Mouse (Mus musculus): ENCODE results near the gene AF067061. TPM values are rescaled to one million over a fixed set of nuclear protein-coding genes. Genes with fewer than 3 reads are reported as not detected.
A peak's percentile ranks its signal among the peaks of the same experiment; 100 is the strongest.

Gene AF067061
- polyA plus RNA-seq, 1 experiment from 2014 or later = not detected

DNA sequence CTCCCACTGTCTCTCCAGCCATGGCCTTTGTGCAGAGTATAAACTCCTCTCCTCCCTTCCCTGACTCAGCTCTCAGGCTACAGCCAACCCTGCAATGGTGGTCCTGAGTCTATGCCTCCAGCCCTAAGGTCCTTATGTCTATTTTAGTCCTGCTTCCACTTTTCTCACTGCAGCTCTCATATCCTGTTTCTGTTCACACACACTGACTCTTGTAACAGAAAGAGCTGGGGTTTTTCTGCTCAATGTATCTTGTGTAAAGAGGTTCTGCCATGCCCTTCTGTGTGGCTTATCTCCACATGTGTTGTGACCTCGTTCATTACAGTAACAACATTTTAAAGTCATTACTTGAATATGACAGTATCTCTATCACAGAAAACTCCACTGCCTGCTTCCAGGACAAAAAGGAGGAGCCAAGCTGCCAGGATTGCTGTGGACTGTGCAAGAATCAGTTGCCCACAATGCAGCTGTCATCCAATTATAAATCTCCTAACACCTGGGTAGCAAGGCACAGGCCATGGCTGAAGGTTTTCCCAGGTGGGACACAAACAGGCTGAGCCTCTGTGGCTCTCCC, 36.5 kb downstream of the AF067061 start:
- WGBS = 69% methylated on average over 1 of the region's 1 CpGs
- H3K4me1 ChIP-seq = no peaks in the 10 kb centered on the region
- no peak overlapping the region for H3K27ac ChIP-seq
- H3K27me3 ChIP-seq (replicated peaks) = no peaks in the 10 kb centered on the region
- no peaks in the 10 kb centered on the region for H3K9me3 ChIP-seq
- H3K4me2 ChIP-seq = no peak overlapping the region
- H3K36me3 ChIP-seq (replicated peaks) = no peaks in the 10 kb centered on the region
- no peak overlapping the region for H3K9ac ChIP-seq
- ATAC-seq (replicated peaks) = no peak
- no peak overlapping the region for H3K4me3 ChIP-seq

DNA sequence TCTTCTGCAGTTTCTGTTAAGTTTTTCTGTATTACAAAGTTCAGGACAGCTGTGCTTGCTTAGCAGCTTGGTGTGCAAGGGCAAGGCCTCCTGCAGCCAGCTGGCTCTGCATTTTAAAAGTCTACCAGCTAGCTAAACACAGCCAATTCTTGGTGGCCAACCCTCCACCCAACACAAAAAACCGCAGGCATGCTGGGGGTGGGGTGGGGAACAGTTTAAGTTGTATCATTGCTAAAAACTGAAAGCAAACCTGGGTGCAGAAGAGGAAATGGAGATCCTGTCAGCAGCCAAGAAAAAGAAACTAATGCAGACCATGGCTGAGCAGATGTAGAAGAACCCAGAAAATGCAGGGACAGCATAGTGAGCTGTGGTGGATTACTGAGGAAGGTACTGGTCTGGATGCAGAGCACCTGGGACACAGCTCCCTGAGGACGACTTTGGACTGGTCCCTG, 37.1 kb downstream of the AF067061 start, which contains the start of gene BC147527:
BC147527 (plus strand) TSS at position 402 of the 452 bp plus-strand sequence.
- Histone ChIP-seq H3K4me3 (no peak within 1 kb of the TSS), H3K9ac (no peak within 1 kb of the TSS), H3K4me1 (no peaks in the 10 kb centered on the region), H3K4me2 (no peak within 1 kb of the TSS), H3K36me3 (replicated peaks) (no peaks in the 10 kb centered on the region), H3K27ac (no peak within 1 kb of the TSS), H3K9me3 (no peaks in the 10 kb centered on the region), H3K27me3 (replicated peaks) (no peaks in the 10 kb centered on the region)
- no peak for ATAC-seq (replicated peaks)
- 43% methylated on average over 2 of the region's 2 CpGs for WGBS

DNA sequence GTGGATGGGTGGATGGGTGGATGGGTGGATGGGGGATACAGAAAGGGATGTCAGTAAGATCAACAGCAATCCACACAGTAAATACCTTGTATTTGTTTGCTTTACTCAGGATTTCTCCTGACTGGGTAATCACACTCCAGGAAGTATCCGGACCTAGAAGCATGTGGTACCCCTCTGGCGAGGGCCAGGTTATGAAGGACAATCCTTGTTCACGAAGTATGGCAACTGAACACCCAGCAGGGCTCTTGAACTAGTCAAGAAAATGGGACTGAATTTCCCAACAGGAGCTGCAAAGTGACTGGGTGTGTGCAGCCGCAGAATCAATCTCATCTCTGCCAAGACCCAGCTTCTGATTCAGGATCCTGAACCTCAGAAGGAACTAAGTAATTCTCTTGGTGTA, 37.9 kb downstream of the AF067061 start:
- H3K4me3 ChIP-seq = no peak overlapping the region
- no peak overlapping the region for H3K4me2 ChIP-seq
- no peak overlapping the region for H3K9ac ChIP-seq
- no peaks in the 10 kb centered on the region for H3K9me3 ChIP-seq
- H3K4me1 ChIP-seq = no peaks in the 10 kb centered on the region
- no peaks in the 10 kb centered on the region for H3K36me3 ChIP-seq (replicated peaks)
- H3K27me3 ChIP-seq (replicated peaks) = no peaks in the 10 kb centered on the region
- WGBS = 82% methylated on average over 4 of the region's 4 CpGs
- no peak for ATAC-seq (replicated peaks)
- no peak overlapping the region for H3K27ac ChIP-seq

- no peaks in the 10 kb centered on the region for H3K36me3 ChIP-seq (replicated peaks)
- WGBS = 86% methylated on average over 4 of the region's 4 CpGs
- no peaks in the 10 kb centered on the region for H3K9me3 ChIP-seq
- no peak overlapping the region for H3K9ac ChIP-seq
- no peak for ATAC-seq (replicated peaks)
- H3K27ac ChIP-seq = no peak overlapping the region
- no peaks in the 10 kb centered on the region for H3K27me3 ChIP-seq (replicated peaks)
- no peak overlapping the region for H3K4me3 ChIP-seq
- no peaks in the 10 kb centered on the region for H3K4me1 ChIP-seq
- no peak overlapping the region for H3K4me2 ChIP-seq
Observed at GRCm38 (mm10) chr13:120310749-120311148, 47.8 kb downstream of the AF067061 start.

DNA sequence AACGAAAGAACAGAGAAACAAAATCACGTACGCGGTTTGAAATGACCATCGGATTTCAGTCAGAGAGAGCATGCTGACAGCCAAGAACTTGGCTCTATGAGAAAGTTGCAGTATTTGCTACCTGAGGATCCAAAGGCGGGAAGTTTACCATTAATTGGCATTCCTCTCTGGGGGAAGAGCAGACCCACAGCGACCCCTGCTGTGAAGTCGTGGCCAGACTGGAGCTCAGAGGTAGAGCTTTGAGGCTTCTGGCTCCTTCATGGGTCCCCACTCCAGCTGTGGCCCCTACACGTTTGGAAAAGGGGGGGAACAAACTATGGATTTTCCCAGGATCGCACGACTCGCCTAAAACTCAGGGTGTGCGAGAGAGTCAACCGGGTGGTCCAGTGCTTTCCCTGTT, 50.7 kb downstream of the AF067061 start:
- no peak overlapping the region for H3K9ac ChIP-seq
- no peak overlapping the region for H3K4me3 ChIP-seq
- no peaks in the 10 kb centered on the region for H3K36me3 ChIP-seq (replicated peaks)
- no peak for ATAC-seq (replicated peaks)
- H3K4me1 ChIP-seq = no peaks in the 10 kb centered on the region
- H3K9me3 ChIP-seq = no peaks in the 10 kb centered on the region
- 46% methylated on average over 14 of the region's 14 CpGs for WGBS
- no peaks in the 10 kb centered on the region for H3K27me3 ChIP-seq (replicated peaks)
- H3K27ac ChIP-seq = no peak overlapping the region
- peak overlapping the region; percentile 10; the same call in 1 of the 2 replicates for H3K4me2 ChIP-seq

Other genes starting within 250 kb of the AF067061 start
- gene Gm36079, start 236.1 kb upstream of the AF067061 start, polyA plus RNA-seq (2015; fragmentation: Nextera tagmentation; extraction: Ambion mirVana) = not detected in 2 replicates
- gene Gm21188, start 210.9 kb upstream of the AF067061 start, polyA plus RNA-seq (2015; fragmentation: Nextera tagmentation; extraction: Ambion mirVana) = not detected in 2 replicates
- gene Gm20767, start 122.9 kb upstream of the AF067061 start, polyA plus RNA-seq (2015; fragmentation: Nextera tagmentation; extraction: Ambion mirVana) = not detected in 2 replicates
- gene Gm21818, start 90.7 kb upstream of the AF067061 start, polyA plus RNA-seq (2015; fragmentation: Nextera tagmentation; extraction: Ambion mirVana) = not detected in 2 replicates
- not detected in 2 replicates for gene Gm21762, start 47.2 kb upstream of the AF067061 start, polyA plus RNA-seq (2015; fragmentation: Nextera tagmentation; extraction: Ambion mirVana)
- not detected in 2 replicates for gene Gm21731, start 24.0 kb upstream of the AF067061 start, polyA plus RNA-seq (2015; fragmentation: Nextera tagmentation; extraction: Ambion mirVana)
- not detected in 2 replicates for gene BC147527, start 37.3 kb downstream of the AF067061 start, polyA plus RNA-seq (2015; fragmentation: Nextera tagmentation; extraction: Ambion mirVana)
- gene Tcstv3, start 53.8 kb downstream of the AF067061 start, polyA plus RNA-seq (2015; fragmentation: Nextera tagmentation; extraction: Ambion mirVana) = not detected in 2 replicates

All from midbrain, embryonic 15.5 days (tissue).